Mouse (Mus musculus) kidney, embryonic 15.5 days (tissue): ENCODE results near the gene Ube2h. TPM values are rescaled to one million over a fixed set of nuclear protein-coding genes. Genes with fewer than 3 reads are reported as not detected.
"Not testable (repeated sequence)": the region's sequence is repeated elsewhere in the genome, so short reads cannot be mapped to it uniquely, and the experiment has no call there.

Source experiments
- ATAC-seq: fragments of 200-750 bp; cut with Nextera tagmentation; replicated peaks from 2 replicates; pipeline ENCODE4 v1.8.0; 2017; ENCODE audit warnings: moderate TSS enrichment; ENCODE audit not compliant: low FRiP score
- H3K27ac ChIP-seq: fragments of 300-500 bp; sonication (generic); 2 replicates; pipeline ENCODE4 v1.5.1; 2015; ENCODE audit warnings: mild to moderate bottlenecking, inconsistent platforms
- H3K27me3 ChIP-seq: fragments of 300-500 bp; sonication (generic); 2 replicates; pipeline ENCODE4 v1.6.1; 2015; ENCODE audit warnings: inconsistent platforms
- H3K36me3 ChIP-seq: fragments of 300-500 bp; sonication (generic); 2 replicates; pipeline ENCODE4 v1.6.1; 2015; ENCODE audit warnings: inconsistent platforms
- H3K4me1 ChIP-seq: fragments of 300-500 bp; sonication (generic); 2 replicates; pipeline ENCODE4 v1.6.1; 2015; ENCODE audit warnings: inconsistent platforms
- H3K4me2 ChIP-seq: fragments of 300-500 bp; sonication (generic); 2 replicates; pipeline ENCODE4 v1.6.1; 2015; ENCODE audit warnings: moderate library complexity, mild to moderate bottlenecking, inconsistent platforms
- H3K4me3 ChIP-seq: fragments of 300-500 bp; sonication (generic); replicated peaks from 2 replicates; pipeline ENCODE4 v1.5.1; 2015; ENCODE audit warnings: mild to moderate bottlenecking, inconsistent platforms
- H3K9ac ChIP-seq: fragments of 300-500 bp; sonication (generic); 2 replicates; pipeline ENCODE4 v1.6.1; 2015; ENCODE audit warnings: mild to moderate bottlenecking, inconsistent platforms
- H3K9me3 ChIP-seq: fragments of 300-500 bp; sonication (generic); replicated peaks from 2 replicates; pipeline ENCODE4 v1.6.1; 2016; ENCODE audit warnings: inconsistent platforms
- WGBS: fragments of 180-500 bp; shearing (Covaris S2); methylation state at CpG from one replicate; pipeline ENCODE4 v1.1.7; 2015; ENCODE audit warnings: mixed read lengths; 5-methylcytosine and 5-hydroxymethylcytosine counted together
- polyA plus RNA-seq: library from polyadenylated mRNA; unstranded; fragments of >200 nt; fragmentation: Nextera tagmentation; extraction: Ambion mirVana; gene quantifications from 2 replicates; pipeline ENCODE4 v1.2.1, GENCODE M21; 2015

Gene Ube2h
- polyA plus RNA-seq, 1 experiment from 2014 or later, result 50.6 TPM

GRCm38 (mm10) chr6:30211641-30212455 is 92.5 kb downstream of the Ube2h start:
- H3K9ac ChIP-seq, result no peak overlapping the region
- 75% methylated on average over 16 of the region's 16 CpGs for WGBS
- H3K4me2 ChIP-seq, result no peak overlapping the region
- no peaks in the 10 kb centered on the region for H3K9me3 ChIP-seq
- no peaks in the 10 kb centered on the region for H3K27me3 ChIP-seq
- ATAC-seq, result no peak
- peaks cover 21% of the 10 kb centered on the region for H3K36me3 ChIP-seq
- no peak overlapping the region for H3K27ac ChIP-seq
- H3K4me1 ChIP-seq, result 0 out of 2 replicates have a peak, but pooled peaks cover 5% of the 10 kb centered on the region
- no peak overlapping the region for H3K4me3 ChIP-seq

GRCm38 (mm10) chr6:30210788-30211187 is 93.6 kb downstream of the Ube2h start:
- WGBS, result 32% methylated on average over 5 of the region's 5 CpGs
- Histone ChIP-seq H3K36me3 (peaks cover 16% of the 10 kb centered on the region), H3K9ac (no peak overlapping the region), H3K4me3 (no peak overlapping the region), H3K4me1 (peaks cover 7% of the 10 kb centered on the region), H3K27ac (no peak overlapping the region), H3K27me3 (no peaks in the 10 kb centered on the region), H3K9me3 (no peaks in the 10 kb centered on the region), H3K4me2 (no peak overlapping the region)
- ATAC-seq, result no peak

- Histone ChIP-seq H3K4me3 (no peak overlapping the region), H3K4me2 (no peak overlapping the region), H3K9me3 (no peaks in the 10 kb centered on the region), H3K27me3 (no peaks in the 10 kb centered on the region), H3K27ac (no peak overlapping the region), H3K4me1 (peaks cover 9% of the 10 kb centered on the region), H3K9ac (no peak overlapping the region), H3K36me3 (peaks cover 6% of the 10 kb centered on the region; the same call in 1 of the 2 replicates)
- ATAC-seq, result no peak
- 54% methylated on average over 4 of the region's 4 CpGs for whole genome bisulfite sequencing
Observed at GRCm38 (mm10) chr6:30208844-30209243, 95.5 kb downstream of the Ube2h start.

- WGBS, result 7% methylated on average over 30 of the region's 30 CpGs
- Histone ChIP-seq H3K27me3 (no peaks in the 10 kb centered on the region), H3K4me3 (peak overlapping the region; percentile 27), H3K9ac (no peak overlapping the region), H3K4me1 (peaks cover 4% of the 10 kb centered on the region), H3K36me3 (no peaks in the 10 kb centered on the region), H3K27ac (no peak overlapping the region), H3K9me3 (no peaks in the 10 kb centered on the region), H3K4me2 (peak overlapping the region; percentile 68)
- peak; percentile 90 for ATAC-seq
Observed at GRCm38 (mm10) chr6:30205587-30206202, 98.6 kb downstream of the Ube2h start.

- not testable (repeated sequence) for H3K36me3 ChIP-seq, H3K9ac ChIP-seq, H3K9me3 ChIP-seq, H3K27me3 ChIP-seq, H3K4me3 ChIP-seq, H3K4me2 ChIP-seq, H3K4me1 ChIP-seq, H3K27ac ChIP-seq, ATAC-seq
- WGBS, result 91% methylated on average over 5 of the region's 6 CpGs
Observed at GRCm38 (mm10) chr6:30205180-30205538, 99.2 kb downstream of the Ube2h start.

- ATAC-seq, result no peak
- H3K27ac ChIP-seq, result no peak overlapping the region
- no peaks in the 10 kb centered on the region for H3K36me3 ChIP-seq
- no peak overlapping the region for H3K4me3 ChIP-seq
- peaks cover 4% of the 10 kb centered on the region for H3K4me1 ChIP-seq
- 65% methylated on average over 20 of the region's 20 CpGs for WGBS
- H3K27me3 ChIP-seq, result no peaks in the 10 kb centered on the region
- H3K9me3 ChIP-seq, result no peaks in the 10 kb centered on the region
- no peak overlapping the region for H3K4me2 ChIP-seq
- H3K9ac ChIP-seq, result no peak overlapping the region
Observed at GRCm38 (mm10) chr6:30204383-30205179, 99.8 kb downstream of the Ube2h start.

- no peak overlapping the region for H3K27ac ChIP-seq
- no peak overlapping the region for H3K9ac ChIP-seq
- no peaks in the 10 kb centered on the region for H3K4me1 ChIP-seq
- H3K27me3 ChIP-seq, result no peaks in the 10 kb centered on the region
- no peak for ATAC-seq
- WGBS, result 82% methylated on average over 8 of the region's 8 CpGs
- no peaks in the 10 kb centered on the region for H3K36me3 ChIP-seq
- no peak overlapping the region for H3K4me2 ChIP-seq
- no peaks in the 10 kb centered on the region for H3K9me3 ChIP-seq
- no peak overlapping the region for H3K4me3 ChIP-seq
Observed at GRCm38 (mm10) chr6:30196143-30196542, 108.2 kb downstream of the Ube2h start.

- Histone ChIP-seq H3K4me2 (no peak overlapping the region), H3K27me3 (no peaks in the 10 kb centered on the region), H3K9ac (no peak overlapping the region), H3K4me1 (no peaks in the 10 kb centered on the region), H3K4me3 (no peak overlapping the region), H3K27ac (no peak overlapping the region), H3K36me3 (no peaks in the 10 kb centered on the region), H3K9me3 (no peaks in the 10 kb centered on the region)
- no peak for ATAC-seq
- 76% methylated on average over 11 of the region's 11 CpGs for WGBS
Observed at GRCm38 (mm10) chr6:30195656-30196055, 108.7 kb downstream of the Ube2h start.

GRCm38 (mm10) chr6:30183624-30184023 is 120.7 kb downstream of the Ube2h start:
- WGBS, result 74% methylated on average over 4 of the region's 4 CpGs
- no peak overlapping the region for H3K4me2 ChIP-seq
- no peaks in the 10 kb centered on the region for H3K36me3 ChIP-seq

GRCm38 (mm10) chr6:30182038-30182437 is 122.3 kb downstream of the Ube2h start:
- H3K9me3 ChIP-seq, result 0 out of 2 replicates have a peak, but pooled peaks cover 3% of the 10 kb centered on the region
- H3K9ac ChIP-seq, result no peak overlapping the region
- WGBS, result 46% methylated on average over 6 of the region's 6 CpGs
- H3K4me2 ChIP-seq, result no peak overlapping the region
- H3K27ac ChIP-seq, result no peak overlapping the region
- H3K36me3 ChIP-seq, result no peaks in the 10 kb centered on the region
- peaks cover 50% of the 10 kb centered on the region for H3K27me3 ChIP-seq
- H3K4me1 ChIP-seq, result peaks cover 22% of the 10 kb centered on the region
- ATAC-seq, result no peak
- H3K4me3 ChIP-seq, result no peak overlapping the region

More at GRCm38 (mm10) chr6:30183624-30184023, 120.7 kb downstream of the Ube2h start:
- Histone ChIP-seq H3K9me3 (0 out of 2 replicates have a peak, but pooled peaks cover 3% of the 10 kb centered on the region), H3K27me3 (peaks cover 36% of the 10 kb centered on the region), H3K4me1 (peaks cover 9% of the 10 kb centered on the region), H3K27ac (no peak overlapping the region), H3K9ac (no peak overlapping the region), H3K4me3 (no peak overlapping the region)
- no peak for ATAC-seq

- H3K4me2 ChIP-seq, result no peak overlapping the region
- 0 out of 2 replicates have a peak, but pooled peaks cover 3% of the 10 kb centered on the region for H3K9me3 ChIP-seq
- peaks cover 36% of the 10 kb centered on the region for H3K4me1 ChIP-seq
- no peaks in the 10 kb centered on the region for H3K36me3 ChIP-seq
- 24% methylated on average over 2 of the region's 2 CpGs for WGBS
- no peak overlapping the region for H3K9ac ChIP-seq
- peaks cover 67% of the 10 kb centered on the region for H3K27me3 ChIP-seq
- H3K4me3 ChIP-seq, result no peak overlapping the region
- no peak overlapping the region for H3K27ac ChIP-seq
- no peak for ATAC-seq
Observed at GRCm38 (mm10) chr6:30180321-30180720, 124.0 kb downstream of the Ube2h start.

- 19% methylated on average over 11 of the region's 11 CpGs for WGBS
- no peak overlapping the region for H3K4me2 ChIP-seq
- H3K36me3 ChIP-seq, result no peaks in the 10 kb centered on the region
- no peak overlapping the region for H3K27ac ChIP-seq
- peaks cover 80% of the 10 kb centered on the region for H3K27me3 ChIP-seq
- 0 out of 2 replicates have a peak, but pooled peaks cover 3% of the 10 kb centered on the region for H3K9me3 ChIP-seq
- no peak overlapping the region for H3K4me3 ChIP-seq
- no peak for ATAC-seq
- H3K4me1 ChIP-seq, result peaks cover 49% of the 10 kb centered on the region
- no peak overlapping the region for H3K9ac ChIP-seq
Observed at GRCm38 (mm10) chr6:30179046-30179445, 125.3 kb downstream of the Ube2h start.
